In the genomic region with DNA sequence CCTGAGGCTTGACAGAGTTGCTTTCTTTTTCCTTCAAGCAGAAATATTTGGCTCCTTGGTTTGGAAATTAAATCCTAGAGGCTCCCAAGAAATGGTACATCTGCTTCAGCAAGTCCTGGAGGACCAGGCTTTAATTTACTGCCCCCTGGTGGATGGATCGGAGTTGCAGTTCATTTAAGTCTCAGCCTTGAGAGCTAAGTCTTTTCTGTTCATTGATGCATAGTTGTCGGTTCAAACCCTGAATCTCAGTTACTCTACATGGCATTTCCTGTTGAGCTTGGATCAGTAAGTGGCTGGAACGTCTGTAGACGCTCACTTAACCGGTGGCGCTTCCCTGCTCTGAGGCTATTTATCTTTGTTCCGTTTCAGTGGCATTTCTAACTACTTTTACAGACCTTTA, we compare ENCODE assay signal across 9 mouse cellular contexts.
DNase-seq lines count a peak whose midpoint lies in the region; ATAC-seq and TF ChIP-seq lines count a peak whose summit lies in the region.
"Had no signal": no experiment of that assay in that cellular context is flagged by ENCODE, and none has a peak within 500 bp of the region (broad histone marks: within the 10 kb centered on the region; RNA-seq: fewer than 3 reads in every experiment).

No protein-coding gene starts in this region.

- ATAC-seq in midbrain, embryonic 13.5 days, result no peak
- no peak for ATAC-seq in embryonic facial prominence, embryonic 14.5 days (ENCODE audit: low read depth)
- ATAC-seq in limb, embryonic 14.5 days (ENCODE audit: low FRiP score, low read depth), result no peak

- H3K27me3 ChIP-seq in midbrain, embryonic 10.5 days (ENCODE audit: low read depth, poor library complexity, severe bottlenecking), result no peaks in the 10 kb centered on the region
- H3K27me3 ChIP-seq in midbrain, embryonic 13.5 days, result no peaks in the 10 kb centered on the region
- no peaks in the 10 kb centered on the region for H3K27me3 ChIP-seq in embryonic facial prominence, embryonic 14.5 days (replicated peaks; ENCODE audit: control insufficient read depth, insufficient read depth, low read length)
- no peaks in the 10 kb centered on the region for H3K27me3 ChIP-seq in limb, embryonic 14.5 days (ENCODE audit: control insufficient read depth, insufficient read depth, low read length)
- H3K27me3 ChIP-seq: neural tube, embryonic 13.5 days had no signal

- DNase-seq in midbrain, embryonic 10.5 days (ENCODE audit: low spot score), result peak; percentile 47
- DNase-seq in adrenal gland, postnatal 10 days, result peak; percentile 85
- DNase-seq in embryonic facial prominence, embryonic 14.5 days (ENCODE audit: low spot score), result peak; percentile 70
- DNase-seq in kidney, adult 9 months, result peak; percentile 62
- DNase-seq in limb, embryonic 14.5 days (ENCODE audit: low spot score), result peak; percentile 77
- DNase-seq in right cerebral cortex, postnatal 14 days, result peak; percentile 56
- no peak for DNase-seq in T-cell, adult 2 months (ENCODE audit: low spot score)

- no peak overlapping the region for H3K9ac ChIP-seq in midbrain, embryonic 13.5 days (replicated peaks)
- H3K9ac ChIP-seq in embryonic facial prominence, embryonic 14.5 days (ENCODE audit: low read depth, low read length), result no peak overlapping the region
- H3K9ac ChIP-seq in limb, embryonic 14.5 days (ENCODE audit: low read depth, low read length, severe bottlenecking), result no peak overlapping the region
- H3K9ac ChIP-seq: neural tube, embryonic 13.5 days had no signal

- H3K36me3 ChIP-seq in midbrain, embryonic 10.5 days, result no peaks in the 10 kb centered on the region
- no peaks in the 10 kb centered on the region for H3K36me3 ChIP-seq in midbrain, embryonic 13.5 days
- no peaks in the 10 kb centered on the region for H3K36me3 ChIP-seq in embryonic facial prominence, embryonic 14.5 days (ENCODE audit: control insufficient read depth, insufficient read depth, low read length)
- no peaks in the 10 kb centered on the region for H3K36me3 ChIP-seq in limb, embryonic 14.5 days (ENCODE audit: control insufficient read depth, insufficient read depth, low read length)
- H3K36me3 ChIP-seq: neural tube, embryonic 13.5 days had no signal

- H3K27ac ChIP-seq in midbrain, embryonic 10.5 days (replicated peaks), result no peak overlapping the region
- H3K27ac ChIP-seq in midbrain, embryonic 13.5 days, result no peak overlapping the region
- no peak overlapping the region for H3K27ac ChIP-seq in embryonic facial prominence, embryonic 14.5 days (replicated peaks; ENCODE audit: low read depth, low read length)
- no peak overlapping the region for H3K27ac ChIP-seq in limb, embryonic 14.5 days (replicated peaks; ENCODE audit: low read depth, low read length)
- H3K27ac ChIP-seq: neural tube, embryonic 13.5 days had no signal

- TF ChIP-seq POLR2A in limb, embryonic 14.5 days (IDR thresholded peaks at IDR 0.05; ENCODE audit: borderline replicate concordance, extremely low read depth, insufficient read depth, insufficient read length), result no peak

- H3K4me3 ChIP-seq in midbrain, embryonic 10.5 days, result no peak overlapping the region
- no peak overlapping the region for H3K4me3 ChIP-seq in midbrain, embryonic 13.5 days (replicated peaks)
- no peak overlapping the region for H3K4me3 ChIP-seq in embryonic facial prominence, embryonic 14.5 days (ENCODE audit: low read depth, low read length)
- H3K4me3 ChIP-seq in limb, embryonic 14.5 days (replicated peaks; ENCODE audit: low read length), result no peak overlapping the region
- H3K4me3 ChIP-seq: neural tube, embryonic 13.5 days had no signal

- 41% methylated on average over 7 of the region's 7 CpGs for WGBS in midbrain, embryonic 10.5 days
- WGBS in midbrain, embryonic 13.5 days, result 39% methylated on average over 7 of the region's 7 CpGs
- 33% methylated on average over 7 of the region's 7 CpGs for WGBS in embryonic facial prominence, embryonic 14.5 days
- 41% methylated on average over 7 of the region's 7 CpGs for WGBS in limb, embryonic 14.5 days

- H3K4me1 ChIP-seq in midbrain, embryonic 10.5 days, result no peaks in the 10 kb centered on the region
- no peaks in the 10 kb centered on the region for H3K4me1 ChIP-seq in midbrain, embryonic 13.5 days (replicated peaks)
- 0 out of 2 replicates have a peak, but pooled peaks cover 2% of the 10 kb centered on the region for H3K4me1 ChIP-seq in embryonic facial prominence, embryonic 14.5 days (ENCODE audit: control insufficient read depth, insufficient read depth, low read length)
- no peaks in the 10 kb centered on the region for H3K4me1 ChIP-seq in limb, embryonic 14.5 days (ENCODE audit: control insufficient read depth, insufficient read depth, low read length)
- H3K4me1 ChIP-seq: neural tube, embryonic 13.5 days had no signal

- H3K4me2 ChIP-seq in midbrain, embryonic 13.5 days (replicated peaks), result no peak overlapping the region
- no peak overlapping the region for H3K4me2 ChIP-seq in embryonic facial prominence, embryonic 14.5 days (ENCODE audit: low read depth, low read length)
- H3K4me2 ChIP-seq in limb, embryonic 14.5 days (replicated peaks; ENCODE audit: low read depth, low read length, severe bottlenecking), result no peak overlapping the region
- H3K4me2 ChIP-seq: neural tube, embryonic 13.5 days had no signal

- H3K9me3 ChIP-seq in midbrain, embryonic 10.5 days (replicated peaks), result no peaks in the 10 kb centered on the region
- H3K9me3 ChIP-seq in midbrain, embryonic 13.5 days, result no peaks in the 10 kb centered on the region
- no peaks in the 10 kb centered on the region for H3K9me3 ChIP-seq in embryonic facial prominence, embryonic 14.5 days (ENCODE audit: control insufficient read depth, low read length)
- no peaks in the 10 kb centered on the region for H3K9me3 ChIP-seq in limb, embryonic 14.5 days (ENCODE audit: control insufficient read depth, low read length)
- H3K9me3 ChIP-seq: neural tube, embryonic 13.5 days had no signal
